Mouse (Mus musculus) heart, postnatal 0 days (tissue): ENCODE measurements around the gene Atp10a.

Experiments used
- CTCF ChIP-seq: IDR thresholded peaks from 2 replicates; pipeline ENCODE4 v1.5.1; 2016; ENCODE audit warnings: antibody characterized with exemption, control low read depth, low read depth
- EP300 ChIP-seq: IDR thresholded peaks from 2 replicates; pipeline ENCODE4 v1.6.1; 2016; ENCODE audit warnings: antibody characterized with exemption, low read depth

GRCm38 (mm10) chr7:58841066-58841465 is 185.1 kb downstream of the Atp10a start:
- TF ChIP-seq CTCF (no peak), EP300 (no peak)
